Mouse (Mus musculus) liver, embryonic 13.5 days (tissue): ENCODE measurements around the gene Mylpf. TPM values are rescaled to one million over a fixed set of nuclear protein-coding genes. Genes with fewer than 3 reads are reported as not detected.
"Not testable (repeated sequence)": the region's sequence is repeated elsewhere in the genome, so short reads cannot be mapped to it uniquely, and the experiment has no call there.

ENCODE experiments used
- ATAC-seq: fragments of 200-750 bp; cut with Nextera tagmentation; 2 replicates; pipeline ENCODE4 v1.8.0; 2017; ENCODE audit warnings: low read depth, mild to moderate bottlenecking, moderate number of reproducible peaks, moderate library complexity
- DNase-seq: peaks from one replicate; pipeline ENCODE4 v3.0.0; 2022
- H3K27ac ChIP-seq: fragments of 300-500 bp; sonication (generic); 2 replicates; pipeline ENCODE4 v1.5.1; 2015; ENCODE audit warnings: moderate library complexity, mild to moderate bottlenecking, inconsistent platforms
- H3K27me3 ChIP-seq: fragments of 300-500 bp; sonication (generic); 2 replicates; pipeline ENCODE4 v1.6.1; 2015; ENCODE audit warnings: mild to moderate bottlenecking, inconsistent platforms
- H3K36me3 ChIP-seq: fragments of 300-500 bp; sonication (generic); 2 replicates; pipeline ENCODE4 v1.6.1; 2015; ENCODE audit warnings: mild to moderate bottlenecking, inconsistent platforms
- H3K4me1 ChIP-seq: fragments of 300-500 bp; sonication (generic); replicated peaks from 2 replicates; pipeline ENCODE4 v1.6.1; 2015; ENCODE audit warnings: inconsistent platforms
- H3K4me2 ChIP-seq: fragments of 300-500 bp; sonication (generic); 2 replicates; pipeline ENCODE4 v1.6.1; 2015; ENCODE audit warnings: inconsistent platforms, mild to moderate bottlenecking, moderate library complexity
- H3K4me3 ChIP-seq: fragments of 300-500 bp; sonication (generic); replicated peaks from 2 replicates; pipeline ENCODE4 v1.5.1; 2015; ENCODE audit warnings: mild to moderate bottlenecking, inconsistent platforms
- H3K9ac ChIP-seq: fragments of 300-500 bp; sonication (generic); 2 replicates; pipeline ENCODE4 v1.6.1; 2015; ENCODE audit warnings: mild to moderate bottlenecking, inconsistent platforms
- H3K9me3 ChIP-seq: fragments of 300-500 bp; sonication (generic); replicated peaks from 2 replicates; pipeline ENCODE4 v1.6.1; 2016; ENCODE audit warnings: inconsistent platforms
- WGBS: fragments of 180-500 bp; shearing (Covaris S2); methylation state at CpG from one replicate; pipeline ENCODE4 v1.1.7; 2015; ENCODE audit not compliant: insufficient replicate concordance; 5-methylcytosine and 5-hydroxymethylcytosine counted together
- polyA plus RNA-seq: library from polyadenylated mRNA; unstranded; fragments of >200 nt; fragmentation: Nextera tagmentation; extraction: Ambion mirVana; gene quantifications from 2 replicates; pipeline ENCODE4 v1.2.1, GENCODE M21; 2015

Gene Mylpf
- polyA plus RNA-seq, result 42.7 and 46.8 TPM in 2 replicates

- H3K4me3 ChIP-seq, result peak within 1 kb of the TSS; percentile 89
- ATAC-seq, result peak; percentile 87
- H3K36me3 ChIP-seq, result peaks cover 15% of the 10 kb centered on the region
- H3K9ac ChIP-seq, result peak within 1 kb of the TSS; percentile 99
- DNase-seq, result peak; percentile 90
- H3K4me1 ChIP-seq, result peaks cover 65% of the 10 kb centered on the region
- H3K4me2 ChIP-seq, result peak within 1 kb of the TSS; percentile 95
- H3K27ac ChIP-seq, result peak within 1 kb of the TSS; percentile 98
- no peaks in the 10 kb centered on the region for H3K9me3 ChIP-seq
- WGBS, result 1% methylated on average over 43 of the region's 44 CpGs
- no peaks in the 10 kb centered on the region for H3K27me3 ChIP-seq
These were observed at the start of gene Mylpf for GRCm38 (mm10) chr7:127208553-127209438. Gene Mylpf (plus strand): TSS chr7:127208890.

- no peaks in the 10 kb centered on the region for H3K27me3 ChIP-seq
- H3K4me1 ChIP-seq, result peaks cover 17% of the 10 kb centered on the region
- 68% methylated on average over 5 of the region's 5 CpGs for WGBS
- H3K4me3 ChIP-seq, result no peak overlapping the region
- H3K9ac ChIP-seq, result no peak overlapping the region
- no peaks in the 10 kb centered on the region for H3K36me3 ChIP-seq
- H3K4me2 ChIP-seq, result no peak overlapping the region
- no peaks in the 10 kb centered on the region for H3K9me3 ChIP-seq
- no peak overlapping the region for H3K27ac ChIP-seq
- ATAC-seq (no peak), DNase-seq (no peak)
These were observed 46.1 kb upstream of the Mylpf start for GRCm38 (mm10) chr7:127162546-127162945.

GRCm38 (mm10) chr7:127164002-127164401 lies 44.7 kb upstream of the Mylpf start:
- DNase-seq (no peak), ATAC-seq (no peak)
- Histone ChIP-seq H3K4me2 (no peak overlapping the region), H3K27ac (no peak overlapping the region), H3K27me3 (no peaks in the 10 kb centered on the region), H3K9me3 (no peaks in the 10 kb centered on the region), H3K4me3 (no peak overlapping the region), H3K36me3 (no peaks in the 10 kb centered on the region), H3K9ac (no peak overlapping the region), H3K4me1 (peaks cover 13% of the 10 kb centered on the region)
- WGBS, result 79% methylated on average over 4 of the region's 4 CpGs

GRCm38 (mm10) chr7:127165607-127166493 lies 42.8 kb upstream of the Mylpf start:
- no peak overlapping the region for H3K4me2 ChIP-seq
- peaks cover 13% of the 10 kb centered on the region for H3K4me1 ChIP-seq
- H3K9ac ChIP-seq, result no peak overlapping the region
- H3K27me3 ChIP-seq, result no peaks in the 10 kb centered on the region
- no peaks in the 10 kb centered on the region for H3K9me3 ChIP-seq
- 61% methylated on average over 12 of the region's 12 CpGs for WGBS
- no peaks in the 10 kb centered on the region for H3K36me3 ChIP-seq
- DNase-seq (no peak), ATAC-seq (no peak)
- H3K27ac ChIP-seq, result no peak overlapping the region
- no peak overlapping the region for H3K4me3 ChIP-seq

- Histone ChIP-seq H3K27me3 (no peaks in the 10 kb centered on the region), H3K9me3 (no peaks in the 10 kb centered on the region), H3K9ac (no peak overlapping the region), H3K4me2 (no peak overlapping the region), H3K27ac (no peak overlapping the region), H3K36me3 (no peaks in the 10 kb centered on the region), H3K4me1 (peaks cover 13% of the 10 kb centered on the region), H3K4me3 (no peak overlapping the region)
- ATAC-seq (no peak), DNase-seq (no peak)
- WGBS, result 65% methylated on average over 5 of the region's 5 CpGs
These were observed 42.2 kb upstream of the Mylpf start for GRCm38 (mm10) chr7:127166501-127166900.

GRCm38 (mm10) chr7:127176937-127177336 lies 31.8 kb upstream of the Mylpf start:
- WGBS, result 57% methylated on average over 4 of the region's 4 CpGs

GRCm38 (mm10) chr7:127180783-127181182 lies 27.9 kb upstream of the Mylpf start:
- WGBS, result 17% methylated on average over 2 of the region's 2 CpGs
- Histone ChIP-seq H3K9me3 (no peaks in the 10 kb centered on the region; the same call in 1 of the 2 replicates), H3K9ac (no peak overlapping the region), H3K4me3 (no peak overlapping the region), H3K4me1 (peaks cover 64% of the 10 kb centered on the region), H3K4me2 (no peak overlapping the region), H3K27me3 (no peaks in the 10 kb centered on the region), H3K27ac (peak overlapping the region; percentile 5), H3K36me3 (no peaks in the 10 kb centered on the region)
- DNase-seq (no peak), ATAC-seq (no peak)

More at GRCm38 (mm10) chr7:127176937-127177336, 31.8 kb upstream of the Mylpf start:
- Histone ChIP-seq H3K36me3 (no peaks in the 10 kb centered on the region), H3K4me3 (no peak overlapping the region), H3K9ac (no peak overlapping the region), H3K4me1 (peaks cover 29% of the 10 kb centered on the region), H3K4me2 (no peak overlapping the region), H3K9me3 (no peaks in the 10 kb centered on the region; the same call in 1 of the 2 replicates), H3K27ac (no peak overlapping the region), H3K27me3 (no peaks in the 10 kb centered on the region)
- no peak for ATAC-seq
- DNase-seq, result no peak

- H3K36me3 ChIP-seq, DNase-seq, H3K4me3 ChIP-seq, ATAC-seq, H3K4me2 ChIP-seq, H3K9ac ChIP-seq, H3K9me3 ChIP-seq, H3K27ac ChIP-seq, H3K27me3 ChIP-seq: not testable (repeated sequence)
- 38% methylated on average over 3 of the region's 3 CpGs for WGBS
- peaks cover 64% of the 10 kb centered on the region for H3K4me1 ChIP-seq
These were observed 27.0 kb upstream of the Mylpf start for GRCm38 (mm10) chr7:127181724-127182123.

- H3K27ac ChIP-seq, result peak overlapping the region; percentile 80
- H3K4me3 ChIP-seq, result no peak overlapping the region
- no peaks in the 10 kb centered on the region for H3K27me3 ChIP-seq
- 9% methylated on average over 8 of the region's 8 CpGs for WGBS
- H3K36me3 ChIP-seq, result no peaks in the 10 kb centered on the region
- peak overlapping the region; percentile 23; the same call in 1 of the 2 replicates for H3K4me2 ChIP-seq
- H3K9me3 ChIP-seq, result no peaks in the 10 kb centered on the region; the same call in 1 of the 2 replicates
- H3K9ac ChIP-seq, result 0 out of 2 replicates have a peak overlapping the region, but pooled peaks have one; percentile 20
- DNase-seq (peak; percentile 58), ATAC-seq (peak; percentile 84)
- peaks cover 56% of the 10 kb centered on the region for H3K4me1 ChIP-seq
These were observed 25.3 kb upstream of the Mylpf start for GRCm38 (mm10) chr7:127183345-127183744.

GRCm38 (mm10) chr7:127183828-127184227 lies 24.9 kb upstream of the Mylpf start:
- DNase-seq (peak; percentile 55), ATAC-seq (peak; percentile 66)
- peak overlapping the region; percentile 80 for H3K27ac ChIP-seq
- 0 out of 2 replicates have a peak overlapping the region, but pooled peaks have one; percentile 20 for H3K9ac ChIP-seq
- H3K4me2 ChIP-seq, result peak overlapping the region; percentile 5; the same call in 1 of the 2 replicates
- H3K36me3 ChIP-seq, result no peaks in the 10 kb centered on the region
- H3K9me3 ChIP-seq, result no peaks in the 10 kb centered on the region; the same call in 1 of the 2 replicates
- H3K27me3 ChIP-seq, result no peaks in the 10 kb centered on the region
- H3K4me1 ChIP-seq, result peaks cover 59% of the 10 kb centered on the region
- no peak overlapping the region for H3K4me3 ChIP-seq
- 48% methylated on average over 6 of the region's 6 CpGs for WGBS

GRCm38 (mm10) chr7:127184720-127185119 lies 24.0 kb upstream of the Mylpf start:
- H3K27me3 ChIP-seq, result no peaks in the 10 kb centered on the region
- ATAC-seq (no peak), DNase-seq (no peak)
- no peak overlapping the region for H3K4me3 ChIP-seq
- H3K4me1 ChIP-seq, result peaks cover 67% of the 10 kb centered on the region
- H3K36me3 ChIP-seq, result no peaks in the 10 kb centered on the region
- H3K4me2 ChIP-seq, result no peak overlapping the region
- 31% methylated on average over 1 of the region's 1 CpGs for WGBS
- no peaks in the 10 kb centered on the region for H3K9me3 ChIP-seq
- peak overlapping the region; percentile 80; the same call in 1 of the 2 replicates for H3K27ac ChIP-seq
- no peak overlapping the region for H3K9ac ChIP-seq
